Mouse (Mus musculus) heart, postnatal 0 days (tissue): ENCODE measurements around the gene Lad1.

Experiments used
- CTCF ChIP-seq: IDR thresholded peaks from 2 replicates; pipeline ENCODE4 v1.5.1; 2016; ENCODE audit warnings: antibody characterized with exemption, control low read depth, low read depth
- EP300 ChIP-seq: IDR thresholded peaks from 2 replicates; pipeline ENCODE4 v1.6.1; 2016; ENCODE audit warnings: antibody characterized with exemption, low read depth

DNA sequence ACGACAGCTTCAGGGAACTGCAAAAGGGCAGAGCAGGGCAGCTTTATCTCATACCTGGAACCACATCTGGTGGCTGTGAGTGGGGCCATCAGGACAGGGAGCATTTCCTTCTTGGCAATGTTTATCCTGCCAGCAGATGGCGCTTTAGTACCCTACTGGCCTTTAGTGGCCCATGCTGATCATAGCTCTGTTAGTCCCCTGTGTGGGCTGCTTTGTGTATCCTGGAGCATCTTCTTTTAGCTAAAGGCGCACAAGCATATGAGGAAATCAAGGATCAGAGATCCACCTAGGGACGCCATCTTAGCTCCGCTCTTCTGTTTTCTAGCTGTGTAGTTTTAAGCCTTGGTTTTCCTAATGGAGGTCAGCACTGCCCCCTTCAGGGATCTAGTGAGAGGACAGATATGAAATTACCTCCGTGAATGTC is 28.8 kb downstream of the Lad1 start:
- TF ChIP-seq EP300, result peak; percentile 87
- peak; percentile 65 for TF ChIP-seq CTCF
